Mouse (Mus musculus): ENCODE measurements around the gene Ube2v1. TPM values are rescaled to one million over a fixed set of nuclear protein-coding genes. Genes with fewer than 3 reads are reported as not detected.

The Ube2v1 gene
- total RNA-seq, 2 experiments from 2014 or later = 175 to 191 TPM

GRCm38 (mm10) chr2:167595761-167596171, 36.1 kb downstream of the Ube2v1 start:
- peak; percentile 75 for DNase-seq (ENCODE audit: low spot score)

- peak; percentile 95 for DNase-seq (ENCODE audit: low spot score)
These were observed 37.4 kb downstream of the Ube2v1 start for GRCm38 (mm10) chr2:167594444-167594934.

- DNase-seq (ENCODE audit: low spot score) = no peak
These were observed 38.2 kb downstream of the Ube2v1 start for GRCm38 (mm10) chr2:167593551-167594250.

- peak; percentile 47 for DNase-seq (ENCODE audit: low spot score)
These were observed 42.9 kb downstream of the Ube2v1 start for GRCm38 (mm10) chr2:167588774-167589577.

GRCm38 (mm10) chr2:167586976-167587375, 44.9 kb downstream of the Ube2v1 start:
- DNase-seq (ENCODE audit: low spot score) = no peak

GRCm38 (mm10) chr2:167586041-167586440, 45.9 kb downstream of the Ube2v1 start:
- DNase-seq (ENCODE audit: low spot score) = no peak

- DNase-seq (ENCODE audit: low spot score) = no peak
These were observed 46.6 kb downstream of the Ube2v1 start for GRCm38 (mm10) chr2:167585273-167585672.

GRCm38 (mm10) chr2:167583161-167583952, 48.5 kb downstream of the Ube2v1 start:
- no peak for DNase-seq (ENCODE audit: low spot score)

GRCm38 (mm10) chr2:167578521-167578920, 53.4 kb downstream of the Ube2v1 start:
- DNase-seq (ENCODE audit: low spot score) = no peak

- DNase-seq (ENCODE audit: low spot score) = no peak
These were observed 54.6 kb downstream of the Ube2v1 start for GRCm38 (mm10) chr2:167577186-167577785.

GRCm38 (mm10) chr2:167576121-167576620, 55.7 kb downstream of the Ube2v1 start:
- DNase-seq (ENCODE audit: low spot score) = no peak

- DNase-seq (ENCODE audit: low spot score) = no peak
These were observed 56.3 kb downstream of the Ube2v1 start for GRCm38 (mm10) chr2:167575581-167575980.

GRCm38 (mm10) chr2:167574814-167575213, 57.1 kb downstream of the Ube2v1 start:
- peak; percentile 83 for DNase-seq (ENCODE audit: low spot score)

- no peak for DNase-seq (ENCODE audit: low spot score)
These were observed 60.3 kb downstream of the Ube2v1 start for GRCm38 (mm10) chr2:167571442-167572220.

- no peak for DNase-seq (ENCODE audit: low spot score)
These were observed 61.1 kb downstream of the Ube2v1 start for GRCm38 (mm10) chr2:167570815-167571214.

GRCm38 (mm10) chr2:167569934-167570651, 61.8 kb downstream of the Ube2v1 start:
- DNase-seq (ENCODE audit: low spot score) = peak; percentile 91

- DNase-seq (ENCODE audit: low spot score) = no peak
These were observed 63.8 kb downstream of the Ube2v1 start for GRCm38 (mm10) chr2:167568112-167568511.

GRCm38 (mm10) chr2:167565682-167566081, 66.2 kb downstream of the Ube2v1 start:
- peak; percentile 71 for DNase-seq (ENCODE audit: low spot score)

GRCm38 (mm10) chr2:167565312-167565656, 66.6 kb downstream of the Ube2v1 start:
- DNase-seq (ENCODE audit: low spot score) = no peak

Data from gastrocnemius, adult 18-20 months (tissue).